12 mouse cellular contexts compared by ENCODE assay signal in genomic region chr13:37526102-37526501, GRCm38 (mm10).
"Had no signal": no experiment of that assay in that cellular context is flagged by ENCODE, and none has a peak within 500 bp of the region (broad histone marks: within the 10 kb centered on the region; RNA-seq: fewer than 3 reads in every experiment).

No protein-coding gene starts in this region.

- H3K27ac ChIP-seq: intestine, embryonic 15.5 days; kidney, postnatal 0 days; limb, embryonic 15.5 days; liver, embryonic 13.5 days; midbrain, embryonic 12.5 days had no signal

- H3K36me3 ChIP-seq: intestine, embryonic 15.5 days; limb, embryonic 15.5 days; liver, embryonic 13.5 days; midbrain, embryonic 12.5 days had no signal

- H3K9me3 ChIP-seq: intestine, embryonic 15.5 days; limb, embryonic 15.5 days; liver, embryonic 13.5 days had no signal

- H3K4me3 ChIP-seq: intestine, embryonic 15.5 days; limb, embryonic 15.5 days; liver, embryonic 13.5 days; midbrain, embryonic 12.5 days had no signal

- DNase-seq: kidney, adult 8-10 months; kidney, postnatal 36 days; layer of hippocampus, adult 9-11 months; layer of hippocampus, postnatal 36 days; liver, embryonic 13.5 days; right cerebral cortex, postnatal 25 days; thymus, postnatal 14 days had no signal

- H3K27me3 ChIP-seq: intestine, embryonic 15.5 days; limb, embryonic 15.5 days; liver, embryonic 13.5 days had no signal

- ATAC-seq: midbrain, embryonic 16.5 days had no signal

- H3K9ac ChIP-seq: intestine, embryonic 15.5 days; limb, embryonic 15.5 days; liver, embryonic 13.5 days; midbrain, embryonic 12.5 days had no signal

- H3K4me2 ChIP-seq: intestine, embryonic 15.5 days; limb, embryonic 15.5 days; liver, embryonic 13.5 days; midbrain, embryonic 12.5 days had no signal

- H3K4me1 ChIP-seq: intestine, embryonic 15.5 days; liver, embryonic 13.5 days had no signal
